Mouse (Mus musculus) cerebral cortex, adult 2 months (tissue): ENCODE data around the gene Ube2v1.

ENCODE experiments used
- WGBS: fragments of 180-500 bp; shearing (Covaris S2); methylation state at CpG from one replicate; pipeline ENCODE4 v1.1.7; 2018; 5-methylcytosine and 5-hydroxymethylcytosine counted together

The Ube2v1 gene

DNA sequence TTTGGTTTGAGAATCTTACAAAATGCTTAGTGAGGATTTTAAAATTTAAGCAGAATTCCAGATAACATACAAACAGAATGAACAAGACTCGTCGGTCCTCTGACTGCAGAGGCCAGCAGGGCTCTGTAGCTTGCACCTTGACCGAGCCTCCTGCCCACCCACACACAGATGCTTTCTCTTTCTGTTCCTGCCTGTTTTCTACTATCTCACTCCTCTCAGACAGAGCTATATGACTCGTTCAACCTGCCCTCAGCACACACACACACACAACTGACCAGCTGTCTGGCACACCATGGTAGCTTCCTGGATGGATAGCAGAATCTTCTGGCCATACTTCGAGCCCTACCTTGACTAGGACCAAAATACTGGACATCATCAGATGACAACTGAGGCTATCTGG lies 8.9 kb downstream of the Ube2v1 start:
- WGBS, result 48% methylated on average over 5 of the region's 5 CpGs

DNA sequence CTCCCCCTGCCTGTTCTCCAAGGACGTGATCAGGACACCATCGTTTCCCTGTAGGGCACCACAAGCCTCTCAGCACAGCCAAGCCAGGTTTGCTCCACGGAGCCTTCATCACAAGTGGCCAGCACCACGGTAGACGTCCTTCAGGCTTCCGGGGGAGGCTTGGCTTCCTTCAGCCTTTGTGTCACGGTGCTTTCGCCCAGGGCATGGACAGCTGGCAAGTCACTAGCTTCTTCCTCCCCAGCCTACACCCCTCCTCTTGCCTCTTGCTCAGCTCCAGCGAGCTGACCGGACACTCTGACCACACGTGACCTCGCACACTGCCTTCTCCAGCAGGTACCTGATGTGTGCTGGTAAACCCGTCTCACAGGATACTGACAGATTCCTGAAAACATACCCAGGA lies 9.5 kb downstream of the Ube2v1 start:
- WGBS, result 44% methylated on average over 13 of the region's 13 CpGs

DNA sequence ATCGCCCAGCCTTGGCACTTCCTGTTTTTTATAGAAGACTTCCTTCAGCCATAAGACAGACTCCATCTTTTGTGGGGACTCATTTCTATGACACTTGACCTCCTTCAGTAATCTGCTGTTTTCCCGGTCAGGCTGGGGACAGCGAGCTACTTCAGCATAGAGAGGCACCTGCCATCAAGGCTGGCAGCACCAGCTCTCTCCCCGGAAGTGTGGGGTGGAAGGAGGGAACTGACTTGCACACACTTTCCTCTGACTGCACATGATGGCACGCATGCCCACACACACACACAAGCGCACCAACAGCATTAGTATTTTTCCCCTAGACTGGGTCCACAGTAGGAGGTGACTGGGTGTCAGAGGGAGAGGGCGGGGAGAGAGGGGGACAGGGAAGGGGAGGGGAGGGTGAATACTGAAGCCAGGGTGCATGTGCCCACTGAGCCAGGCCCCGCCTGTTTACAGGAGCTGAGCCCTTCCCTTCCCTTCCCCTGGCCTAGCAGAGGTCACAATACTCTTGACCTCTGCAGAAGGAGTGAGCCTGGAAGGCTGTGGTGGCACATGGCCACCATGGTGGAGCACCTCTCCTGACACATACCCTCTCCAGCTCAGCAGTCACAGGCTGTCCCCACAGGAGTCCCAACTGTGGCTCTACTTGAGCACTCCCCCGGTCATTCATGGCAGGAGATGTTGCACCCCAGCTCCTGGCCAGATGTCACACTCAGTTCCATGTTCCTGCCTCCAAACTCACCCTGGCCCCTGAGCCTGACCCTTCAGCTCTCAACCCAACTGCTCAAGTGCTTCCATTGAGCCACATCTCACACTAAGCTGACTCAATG lies 10.4 kb downstream of the Ube2v1 start:
- WGBS, result 60% methylated on average over 9 of the region's 9 CpGs

DNA sequence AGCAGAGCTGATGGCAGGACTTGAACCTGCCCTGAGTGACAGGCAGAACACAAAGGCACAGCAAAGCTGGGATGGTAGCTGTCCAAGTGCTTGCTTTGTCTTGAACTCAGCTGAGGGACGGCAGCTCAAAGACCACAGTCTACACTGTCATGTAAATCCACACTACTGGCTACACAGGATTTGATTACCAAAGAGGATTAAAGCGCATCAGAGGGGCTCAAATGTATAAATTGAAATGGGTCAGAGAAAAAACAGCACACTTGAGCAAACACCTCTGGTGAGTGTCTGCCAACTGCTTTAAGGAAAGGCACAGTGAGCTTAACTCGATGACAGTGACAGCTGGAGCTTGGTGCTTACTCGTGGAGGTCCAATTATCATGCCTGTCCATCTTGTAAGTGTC lies 14.4 kb downstream of the Ube2v1 start:
- WGBS, result 51% methylated on average over 4 of the region's 4 CpGs

DNA sequence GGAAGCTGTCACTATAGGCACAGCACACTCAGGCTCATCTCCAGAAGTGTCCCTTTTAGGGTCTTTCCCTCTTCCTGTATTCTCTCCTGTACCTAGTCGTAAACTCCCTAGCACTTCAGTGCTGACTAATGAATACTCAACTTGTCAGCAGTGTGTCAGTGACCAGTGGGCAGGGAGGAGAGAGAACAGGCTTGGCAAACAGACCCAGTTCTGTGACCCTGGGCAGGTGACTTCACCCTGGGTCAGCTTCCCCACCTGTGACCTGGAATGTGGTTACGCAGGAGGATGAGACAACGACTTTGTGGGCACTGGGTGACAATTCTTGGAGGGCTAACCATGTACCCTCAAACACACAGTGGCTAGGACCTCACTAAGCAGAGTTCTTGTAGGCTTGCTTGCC lies 14.9 kb downstream of the Ube2v1 start:
- 81% methylated on average over 3 of the region's 3 CpGs for WGBS

DNA sequence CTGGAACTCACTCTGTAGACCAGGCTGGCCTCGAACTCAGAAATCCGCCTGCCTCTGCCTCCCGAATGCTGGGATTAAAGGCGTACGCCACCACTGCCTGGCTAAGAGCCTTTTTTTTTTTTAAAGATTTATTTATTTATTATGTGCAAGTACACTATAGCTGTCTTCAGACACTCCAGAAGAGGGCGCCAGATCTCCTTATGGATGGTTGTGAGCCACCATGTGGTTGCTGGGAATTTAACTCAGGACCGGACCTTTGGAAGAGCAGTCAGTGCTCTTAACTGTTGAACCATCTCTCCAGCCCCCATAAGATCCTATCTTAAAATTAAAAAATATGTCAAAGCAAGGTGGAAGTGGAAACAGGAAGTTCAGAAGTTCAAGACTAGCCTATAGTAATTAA lies 18.6 kb downstream of the Ube2v1 start:
- 96% methylated on average over 7 of the region's 7 CpGs for WGBS

DNA sequence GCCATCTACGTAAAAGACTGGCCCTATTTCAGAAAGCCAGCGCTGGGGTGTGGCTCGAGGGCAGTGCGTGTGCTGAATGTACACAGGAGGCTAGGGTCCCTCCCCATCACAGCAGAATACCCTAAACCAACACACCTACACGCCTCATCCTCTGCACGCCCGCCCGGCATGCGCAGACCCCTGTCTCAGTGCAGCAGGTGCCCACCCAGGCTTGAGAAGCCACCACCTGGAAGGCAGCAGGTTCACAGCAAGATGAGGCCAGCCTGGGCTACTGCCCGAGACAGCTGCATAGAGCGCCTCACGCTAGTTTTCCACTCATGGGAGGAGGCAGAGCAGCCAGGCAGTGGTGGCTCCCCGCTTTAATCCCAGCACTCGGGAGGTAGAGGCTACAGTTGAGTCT lies 19.8 kb downstream of the Ube2v1 start:
- 88% methylated on average over 14 of the region's 14 CpGs for WGBS

DNA sequence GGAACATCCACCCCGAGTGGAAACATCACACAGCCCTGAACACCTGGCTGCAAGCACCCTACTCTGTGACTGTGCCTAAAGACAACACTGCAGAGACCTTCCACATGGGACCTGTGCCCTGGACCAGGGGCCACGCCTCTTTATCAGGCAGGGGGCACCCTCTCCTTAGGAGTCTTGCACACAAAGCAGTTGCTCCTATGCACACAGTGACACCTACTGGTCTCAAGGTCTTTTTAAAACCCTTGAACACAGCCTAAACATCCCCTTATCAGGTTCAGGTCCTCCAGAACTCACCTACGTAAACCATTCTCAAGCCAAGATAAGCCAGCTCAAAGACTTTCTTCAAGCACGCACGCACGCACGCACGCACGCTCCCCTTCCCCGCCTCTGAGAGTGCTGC lies 20.6 kb downstream of the Ube2v1 start:
- 91% methylated on average over 10 of the region's 10 CpGs for WGBS

DNA sequence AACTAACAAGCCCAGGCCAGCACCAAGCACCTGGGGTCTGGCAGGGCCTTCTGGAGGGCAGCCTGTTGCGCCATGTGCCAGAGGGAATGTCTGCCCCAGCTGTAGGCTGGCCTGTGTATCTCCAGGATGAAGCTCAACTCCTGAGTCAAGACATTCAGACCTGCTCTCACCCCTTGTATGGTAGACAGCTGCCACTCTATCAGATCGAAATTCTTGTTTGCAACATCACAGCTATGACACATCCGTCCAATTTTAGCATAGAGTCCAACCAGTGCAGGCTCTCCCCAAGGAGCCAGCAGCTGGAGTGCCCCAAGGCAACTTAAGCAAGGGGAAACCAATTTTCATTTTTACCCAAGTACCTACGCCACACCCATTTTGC lies 25.2 kb downstream of the Ube2v1 start:
- 79% methylated on average over 4 of the region's 4 CpGs for WGBS

DNA sequence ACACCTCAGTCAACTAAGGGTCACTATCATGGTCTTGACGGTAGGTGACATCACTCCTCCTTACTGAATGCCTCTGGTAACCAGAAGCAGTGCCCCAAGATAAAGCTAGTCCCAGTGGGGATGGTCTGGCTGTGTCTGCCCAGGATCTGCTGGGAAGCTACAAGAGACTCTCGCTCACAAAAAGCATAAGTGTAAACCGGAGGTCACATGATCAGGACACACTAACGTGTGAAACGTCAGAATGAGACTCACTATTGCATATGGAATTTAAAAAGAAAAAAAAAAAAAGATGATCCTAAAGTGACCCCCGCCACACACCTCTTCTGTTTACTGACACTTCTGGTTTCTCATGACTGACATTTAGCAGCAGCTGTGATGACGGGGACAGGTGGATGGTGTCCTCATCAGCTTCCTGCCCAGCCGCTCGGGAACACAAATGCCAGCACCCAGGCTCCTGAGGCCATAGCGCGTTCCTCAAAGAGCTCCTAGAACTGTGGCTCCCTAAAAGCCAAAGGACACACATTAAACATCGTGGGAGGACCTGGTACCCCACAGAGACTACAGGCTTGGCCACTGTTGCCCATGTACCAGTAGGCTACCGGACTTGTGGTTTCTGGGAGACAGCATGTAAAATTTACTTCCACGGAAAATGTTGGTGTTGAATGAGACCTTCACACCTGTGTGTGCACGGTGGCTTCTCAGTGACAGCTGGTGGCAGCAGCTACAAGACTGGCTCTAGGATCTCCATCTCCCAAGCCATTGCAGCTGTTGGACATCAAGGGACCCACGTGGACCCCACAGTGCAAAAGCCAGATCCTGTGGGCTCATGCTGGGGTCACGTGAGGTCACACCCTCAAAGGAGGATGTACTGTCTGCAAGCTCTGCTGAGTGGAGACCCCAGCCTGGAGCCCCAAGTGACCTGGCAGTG lies 25.8 kb downstream of the Ube2v1 start:
- WGBS, result 75% methylated on average over 17 of the region's 17 CpGs

DNA sequence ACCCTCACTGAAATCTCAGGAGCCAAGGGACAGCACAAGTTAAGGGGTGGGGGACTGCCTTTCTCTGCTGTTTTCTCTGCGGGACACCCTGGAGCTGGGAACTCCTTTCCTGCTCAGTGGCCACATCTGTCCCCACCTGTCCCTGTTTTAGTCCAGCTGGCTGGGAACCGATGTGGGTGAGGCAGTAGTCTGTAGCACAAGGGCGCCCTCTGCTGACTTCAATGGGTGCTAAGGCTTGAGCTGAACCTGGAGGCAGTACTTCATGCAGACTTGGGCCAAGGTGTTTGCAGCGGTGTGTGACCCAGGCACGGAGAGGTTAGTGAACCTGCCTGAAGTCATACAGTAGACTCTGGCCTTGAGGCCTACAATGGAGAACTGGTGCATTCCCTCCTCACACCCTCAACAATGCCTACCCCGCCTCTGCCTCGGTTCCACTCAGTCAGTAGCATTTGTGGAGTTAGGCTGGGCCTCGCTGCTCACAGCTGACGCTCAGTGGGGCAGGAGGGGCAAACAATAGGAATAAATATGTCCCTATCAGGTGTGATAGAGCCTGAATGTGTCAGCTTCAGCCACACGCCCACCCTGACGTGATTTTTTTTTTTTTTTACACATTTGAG lies 26.6 kb downstream of the Ube2v1 start:
- 39% methylated on average over 11 of the region's 11 CpGs for WGBS

DNA sequence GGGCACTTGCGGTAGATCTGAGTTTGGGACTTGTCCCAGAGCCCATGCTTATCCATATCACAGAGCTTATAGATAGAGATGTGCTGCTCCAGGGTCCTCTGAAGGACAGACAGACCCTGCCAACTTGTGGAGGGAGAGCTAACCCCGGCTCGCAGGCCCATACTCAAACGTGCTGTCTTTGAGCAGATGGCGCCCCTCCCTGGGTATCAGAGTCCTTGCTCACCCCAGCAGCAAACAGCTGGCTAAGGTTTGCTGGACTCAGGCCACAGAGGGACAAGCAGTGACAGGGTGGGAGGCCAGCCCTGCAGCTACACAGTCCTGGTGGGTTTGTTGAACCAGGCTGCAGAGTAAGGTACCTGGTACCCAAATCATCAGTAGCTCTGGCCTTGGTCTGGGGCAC lies 28.9 kb downstream of the Ube2v1 start:
- 70% methylated on average over 5 of the region's 5 CpGs for WGBS

DNA sequence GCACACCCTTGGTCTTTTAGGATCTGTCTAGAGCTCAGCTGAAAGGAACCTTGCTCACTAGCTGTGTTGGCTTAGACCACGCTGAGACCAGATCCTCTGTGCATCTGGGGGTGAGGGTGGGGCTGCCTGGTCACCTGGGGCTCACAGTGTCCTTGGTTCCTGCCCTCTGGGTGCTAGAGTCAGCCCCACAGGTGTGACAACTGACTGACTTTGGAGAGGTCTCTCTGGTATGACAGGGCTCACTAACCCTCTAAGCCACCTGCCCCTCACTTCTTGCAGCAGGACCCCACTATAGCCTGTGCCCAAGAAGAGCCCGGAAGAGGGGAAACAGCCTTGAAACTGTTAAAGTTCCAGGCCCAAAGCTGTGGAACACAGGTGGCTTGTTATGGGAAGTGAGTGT lies 29.5 kb downstream of the Ube2v1 start:
- 98% methylated on average over 2 of the region's 2 CpGs for WGBS

DNA sequence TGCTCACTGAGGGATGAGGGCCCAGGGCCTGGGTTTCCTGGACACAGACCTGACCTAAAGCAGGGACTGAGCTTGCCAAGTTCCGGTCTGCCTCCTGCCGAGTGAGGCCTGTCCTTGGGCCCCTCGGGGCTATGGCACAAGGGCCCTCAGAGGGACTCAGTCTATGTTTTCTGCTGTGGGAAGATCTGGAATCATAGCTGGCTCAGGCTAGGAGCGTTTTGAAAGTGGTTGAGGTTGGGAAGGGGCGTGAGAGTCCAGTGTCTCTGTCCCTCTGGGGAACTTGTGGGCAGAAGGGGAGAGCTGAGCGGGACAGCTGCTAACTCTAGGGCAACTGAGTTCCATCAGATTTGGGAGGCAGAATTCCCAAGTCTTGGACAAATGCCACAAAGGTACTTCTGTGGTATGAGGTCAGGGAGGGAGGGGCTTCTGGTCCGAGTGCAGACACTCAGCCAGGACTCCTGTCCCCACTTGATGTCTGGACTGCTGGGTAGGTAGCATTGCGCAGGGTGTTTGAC lies 31.4 kb downstream of the Ube2v1 start:
- 88% methylated on average over 8 of the region's 8 CpGs for WGBS

DNA sequence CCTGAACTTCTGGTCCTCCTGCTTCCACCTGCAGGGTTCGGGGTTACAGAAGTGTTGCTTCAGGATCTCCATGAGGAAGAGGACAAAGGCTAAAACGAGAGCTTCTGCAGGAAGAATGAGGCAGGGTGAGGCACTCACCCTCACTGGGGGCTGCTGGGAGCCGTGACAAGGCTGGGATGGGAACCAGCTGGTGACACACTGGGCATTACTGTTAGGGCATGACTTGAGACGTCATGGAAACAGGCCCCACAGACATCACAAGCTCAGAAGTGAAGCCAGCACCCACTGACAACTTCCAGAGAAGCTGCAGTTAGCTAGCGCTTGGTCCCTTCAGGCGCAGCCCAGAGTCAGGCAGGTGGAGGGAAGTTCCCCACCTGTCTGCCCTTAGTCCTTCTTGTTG lies 32.0 kb downstream of the Ube2v1 start:
- 76% methylated on average over 6 of the region's 6 CpGs for WGBS

DNA sequence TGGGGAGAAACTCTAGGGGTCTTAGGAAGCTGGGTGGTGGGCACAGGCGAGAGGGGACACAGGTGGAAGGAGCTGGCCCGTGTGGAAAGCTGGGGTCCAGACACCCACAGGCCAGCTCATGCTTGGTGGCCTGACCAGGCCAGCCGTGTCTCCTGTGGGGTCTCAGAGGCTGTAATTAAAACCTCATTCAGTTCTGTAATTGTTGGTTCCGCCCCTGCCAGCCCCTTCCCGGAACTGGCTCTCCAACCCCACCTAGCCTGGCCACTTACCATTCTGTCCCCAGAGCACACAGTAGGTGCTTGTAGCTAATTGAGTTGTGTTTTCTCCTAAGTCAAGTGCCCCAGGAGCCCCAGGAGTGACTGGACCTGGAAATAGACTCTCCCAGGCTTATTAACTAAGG lies 32.7 kb downstream of the Ube2v1 start:
- 92% methylated on average over 5 of the region's 5 CpGs for WGBS

DNA sequence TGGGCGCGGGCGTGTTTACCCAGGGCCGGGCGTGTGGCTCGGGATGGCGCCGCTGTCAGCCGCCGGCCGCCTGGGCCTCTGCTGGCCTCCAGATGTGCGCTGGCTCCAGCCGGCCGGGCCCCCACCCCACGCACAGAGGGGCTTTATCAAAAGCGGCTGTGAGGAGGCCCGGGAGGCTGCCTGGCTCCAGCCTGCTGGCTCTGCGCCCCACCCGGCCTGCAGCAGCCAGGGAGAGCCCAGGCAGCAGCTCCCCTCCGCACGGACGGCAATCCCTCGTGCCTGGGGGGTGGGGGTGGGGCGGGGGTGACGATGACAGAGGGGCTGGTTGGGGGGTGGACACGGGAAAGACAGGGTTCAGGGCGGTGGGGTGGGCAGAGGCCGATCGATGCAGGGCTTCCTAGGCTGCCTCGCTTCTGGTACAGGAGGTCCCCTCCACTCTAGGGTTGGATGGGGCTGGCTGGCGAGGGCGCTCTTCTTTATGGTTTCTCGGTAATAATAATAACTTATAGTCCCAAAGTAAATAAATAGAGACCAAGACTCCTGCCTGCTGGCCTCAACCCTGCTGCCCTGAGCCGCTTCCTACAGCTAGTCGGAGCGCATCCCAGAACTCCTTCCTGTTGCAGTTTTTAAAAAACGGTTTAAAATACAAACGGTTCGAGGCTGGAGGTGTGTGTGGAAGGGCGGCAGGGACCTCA lies 34.3 kb downstream of the Ube2v1 start:
- 38% methylated on average over 40 of the region's 40 CpGs for whole genome bisulfite sequencing

DNA sequence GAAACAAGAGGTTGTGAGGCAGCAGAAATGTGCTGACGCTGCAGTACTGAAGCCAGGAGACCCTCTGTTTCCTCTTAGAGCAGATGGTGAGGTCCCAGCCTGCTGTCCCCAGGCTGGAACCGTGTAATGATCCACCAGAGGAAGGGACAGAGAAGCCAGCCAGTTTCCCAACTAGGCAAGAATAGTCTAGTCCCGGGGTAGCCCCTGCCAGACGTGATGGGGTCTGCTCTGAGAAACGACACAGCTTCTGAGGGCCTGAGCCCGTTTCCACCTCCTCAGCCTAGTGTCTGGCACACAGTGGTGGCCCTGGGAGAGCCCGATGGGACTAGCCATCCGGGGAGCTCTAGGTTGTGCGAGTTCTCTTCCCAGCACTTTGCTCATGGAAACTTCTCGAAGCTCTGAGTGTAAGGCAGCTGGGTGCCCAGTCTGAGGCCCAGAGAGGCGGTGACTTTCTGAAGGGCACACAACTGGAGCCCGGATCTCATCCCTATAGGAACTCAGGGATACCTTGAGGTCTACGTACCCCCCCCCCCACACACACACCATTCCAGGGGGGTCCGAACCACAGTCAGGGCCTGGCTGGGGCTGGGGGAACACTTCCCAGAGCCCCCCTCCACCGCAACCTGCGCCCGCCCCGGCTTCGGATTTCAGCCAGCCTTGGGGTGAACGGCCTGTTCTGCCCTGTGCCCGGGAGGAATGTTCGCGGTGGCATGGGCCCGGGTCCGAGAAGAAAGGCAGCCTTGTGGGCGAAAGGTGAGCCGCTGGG lies 35.0 kb downstream of the Ube2v1 start:
- 61% methylated on average over 27 of the region's 27 CpGs for WGBS

DNA sequence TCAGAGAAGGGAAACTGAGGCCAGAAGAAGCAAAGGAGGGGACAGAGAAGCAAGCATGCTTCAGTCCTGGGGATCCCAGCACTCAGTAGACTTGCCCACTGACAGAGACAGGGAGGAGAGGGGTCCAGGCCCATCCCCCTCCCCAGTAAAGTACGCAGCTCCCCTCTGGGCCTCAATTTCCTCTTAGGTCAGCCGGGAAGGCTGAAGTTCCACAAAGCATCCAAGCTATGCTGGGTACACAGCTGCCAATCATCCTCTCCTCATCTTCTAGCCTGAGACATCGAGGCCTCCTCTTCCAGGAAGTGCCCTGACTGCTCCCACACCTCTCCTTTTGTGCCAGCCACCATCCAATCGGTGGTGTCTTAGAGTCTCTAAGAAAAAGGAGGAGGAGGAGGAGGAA lies 35.6 kb downstream of the Ube2v1 start:
- WGBS, result 71% methylated on average over 4 of the region's 4 CpGs

DNA sequence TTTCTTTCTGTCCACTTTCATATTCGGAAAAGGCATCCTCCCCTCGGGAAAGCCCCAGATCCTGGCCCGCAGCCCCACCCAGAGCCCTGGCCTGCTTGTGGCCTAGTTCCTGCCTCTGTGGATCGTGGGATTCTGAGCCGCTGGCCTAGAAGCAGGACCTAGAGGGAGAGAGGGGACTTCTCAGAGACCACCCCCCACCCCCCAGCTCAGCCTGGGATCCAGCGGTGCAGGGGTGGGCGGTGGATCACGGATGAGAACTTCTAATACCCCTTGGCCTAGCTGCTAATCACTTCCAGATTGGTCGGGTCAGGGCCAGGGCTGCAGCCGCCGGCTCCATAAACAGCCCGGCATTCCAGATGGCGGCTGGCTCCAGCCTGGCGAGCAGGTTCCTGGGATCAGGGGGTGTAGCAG lies 36.1 kb downstream of the Ube2v1 start:
- 75% methylated on average over 14 of the region's 14 CpGs for WGBS

DNA sequence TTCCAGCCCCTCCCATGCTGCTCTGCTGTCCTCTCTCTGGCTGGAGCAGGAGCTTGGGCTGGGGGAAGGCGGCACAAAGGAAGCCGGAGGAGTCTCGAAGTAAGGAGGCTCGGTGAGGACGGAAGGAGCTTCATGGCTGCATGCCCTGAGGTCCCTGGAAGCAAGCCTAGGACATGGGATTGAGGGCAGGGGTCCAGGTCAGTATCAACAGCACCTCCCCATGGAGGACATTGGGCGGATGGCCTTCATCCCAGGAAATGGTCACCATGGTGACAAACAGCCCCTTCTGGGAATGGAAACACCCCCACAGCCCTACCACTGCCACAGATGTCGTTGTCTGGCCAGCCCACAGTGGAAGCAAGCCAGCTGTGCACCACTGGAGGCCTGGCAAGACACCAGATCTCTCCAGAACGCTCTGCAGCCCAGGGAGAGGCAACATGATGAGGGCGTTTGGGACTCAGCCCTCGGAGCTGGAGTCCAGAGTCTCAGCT lies 37.4 kb downstream of the Ube2v1 start:
- WGBS, result 40% methylated on average over 10 of the region's 10 CpGs
